Mouse (Mus musculus) layer of hippocampus, adult 18-20 months (tissue): ENCODE data around the gene Cacna2d2. TPM values are rescaled to one million over a fixed set of nuclear protein-coding genes. Genes with fewer than 3 reads are reported as not detected.

Experiments
- DNase-seq, 2 experiments: peaks; one replicate each; pipeline ENCODE4 v3.0.0; 2022; ENCODE audit warnings: low spot score in 2 of 2
- total RNA-seq, 2 experiments: library from RNA; stranded (reverse); gene quantifications; 2 replicates each; pipeline ENCODE4 v1.2.3; 2021

Cacna2d2 gene
- total RNA-seq, 2 experiments from 2014 or later: 15.1 to 17.7 TPM

DNA sequence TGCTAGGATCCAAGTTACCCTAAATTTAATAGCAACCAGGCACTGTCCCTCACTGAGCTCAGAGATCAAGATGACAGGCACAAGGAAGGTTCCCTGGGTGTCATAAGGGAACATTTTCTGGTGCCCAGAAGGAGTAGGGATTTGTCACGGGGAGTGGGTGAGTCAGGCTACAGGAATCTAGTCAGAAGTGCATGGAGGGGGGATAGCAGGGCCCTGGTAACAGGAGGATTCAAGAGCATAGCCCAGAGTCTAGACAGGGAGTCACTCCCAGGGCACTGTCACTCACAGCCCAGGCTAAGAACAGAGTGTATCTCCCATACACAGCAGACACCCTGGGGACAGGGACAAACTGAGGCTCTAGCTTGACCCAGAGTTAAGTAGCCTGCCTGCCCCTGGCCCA lies 94.1 kb downstream of the Cacna2d2 start:
- DNase-seq: no peak

DNA sequence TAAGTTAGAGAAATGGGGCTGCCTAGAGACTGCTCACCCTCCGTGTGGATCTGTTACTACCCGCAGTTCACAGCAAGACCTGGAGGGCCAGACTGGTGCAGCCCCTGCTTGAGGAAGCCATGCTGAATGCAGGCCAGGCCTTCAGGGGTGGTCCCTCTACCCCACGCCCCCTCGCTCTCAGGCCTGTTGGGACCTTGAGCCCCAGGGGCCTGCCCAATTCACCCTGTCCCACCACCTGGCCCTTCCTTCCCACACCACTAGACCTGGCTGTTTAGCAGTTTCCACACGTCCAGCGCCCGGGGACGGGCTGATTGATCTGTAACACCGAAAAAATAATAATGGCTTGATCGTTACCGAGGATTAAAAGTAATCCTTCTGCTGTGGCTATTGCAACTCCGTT lies 94.8 kb downstream of the Cacna2d2 start:
- no peak for DNase-seq

DNA sequence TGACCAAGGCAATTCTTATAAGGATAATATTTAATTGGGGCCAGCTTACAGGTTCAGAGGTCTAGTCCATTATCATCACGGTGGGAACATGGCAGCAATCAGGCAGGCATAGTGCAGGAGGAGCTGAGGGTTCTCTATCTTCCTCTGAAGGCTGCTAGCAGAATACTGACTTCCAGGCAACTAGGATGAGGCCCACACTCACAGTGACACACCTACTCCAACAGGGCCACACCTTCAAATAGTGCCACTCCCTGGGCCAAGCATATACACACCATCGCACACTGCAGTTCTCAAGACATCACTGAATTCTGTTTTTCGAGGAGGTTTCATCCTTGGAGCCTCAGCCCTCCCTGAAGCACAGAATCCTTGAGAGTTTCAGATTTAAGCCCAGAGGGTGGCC lies 96.9 kb downstream of the Cacna2d2 start:
- DNase-seq: no peak

DNA sequence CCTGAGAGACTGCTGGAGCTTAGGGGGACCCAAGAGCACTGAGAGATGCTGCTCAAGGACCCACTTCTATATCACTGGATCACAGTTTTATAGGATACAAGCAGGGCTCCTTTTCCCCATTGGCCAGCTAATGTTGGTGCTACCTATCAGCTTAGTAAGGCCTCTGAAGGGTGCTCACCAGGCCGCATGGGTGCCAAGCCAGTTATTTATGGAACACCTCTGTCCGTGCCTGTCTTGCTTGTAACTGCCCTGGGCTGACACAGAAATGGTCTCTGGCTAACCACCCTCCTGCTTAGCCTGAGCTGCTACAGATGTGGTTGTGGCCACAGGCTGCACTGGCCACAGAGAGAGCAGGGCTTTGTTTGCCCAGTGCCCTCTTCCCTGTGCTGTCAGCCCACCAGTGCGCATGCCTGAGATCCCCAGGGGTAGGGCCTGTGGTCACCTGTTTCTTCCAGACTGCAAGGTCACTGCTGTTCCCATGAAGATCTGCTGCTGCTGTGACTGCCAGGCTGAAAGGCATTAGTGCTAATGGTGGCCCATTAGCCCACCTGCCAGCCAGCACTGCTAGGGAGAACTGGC lies 101.4 kb downstream of the Cacna2d2 start:
- no peak for DNase-seq

DNA sequence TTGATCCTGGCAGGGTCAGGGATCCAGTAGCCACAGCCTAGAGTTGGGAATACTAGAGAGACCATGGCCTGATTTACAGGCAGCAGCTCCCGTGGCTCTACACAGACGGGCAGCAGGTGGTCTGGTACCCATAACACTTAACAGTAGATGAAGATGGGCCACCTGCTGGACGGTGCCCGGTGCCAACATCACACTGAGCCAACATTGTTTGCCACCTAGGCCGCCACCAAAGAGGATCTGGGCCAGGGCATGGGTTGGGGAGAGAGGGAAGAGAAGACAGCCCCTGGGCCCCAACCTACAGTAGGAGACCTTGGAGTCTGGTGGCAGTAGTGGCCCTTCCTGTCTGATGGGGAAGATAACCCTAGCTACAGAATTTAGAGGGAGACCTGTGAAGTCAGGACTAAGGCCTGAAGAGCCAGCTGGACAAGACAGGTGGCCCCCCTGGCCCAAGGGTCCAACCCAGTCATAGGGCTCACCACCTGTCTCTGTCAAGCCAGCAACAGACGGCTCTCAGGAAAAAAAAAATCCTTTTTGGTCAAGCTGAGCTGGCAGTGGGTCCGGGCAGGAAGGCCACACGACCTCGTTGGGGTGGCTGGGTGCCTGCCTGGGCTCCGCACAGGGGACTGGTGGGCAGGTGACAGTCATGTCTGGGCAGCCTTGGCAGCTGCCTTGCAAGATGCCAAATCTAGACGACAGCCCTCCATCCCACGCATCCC lies 102.9 kb downstream of the Cacna2d2 start:
- DNase-seq: no peak

DNA sequence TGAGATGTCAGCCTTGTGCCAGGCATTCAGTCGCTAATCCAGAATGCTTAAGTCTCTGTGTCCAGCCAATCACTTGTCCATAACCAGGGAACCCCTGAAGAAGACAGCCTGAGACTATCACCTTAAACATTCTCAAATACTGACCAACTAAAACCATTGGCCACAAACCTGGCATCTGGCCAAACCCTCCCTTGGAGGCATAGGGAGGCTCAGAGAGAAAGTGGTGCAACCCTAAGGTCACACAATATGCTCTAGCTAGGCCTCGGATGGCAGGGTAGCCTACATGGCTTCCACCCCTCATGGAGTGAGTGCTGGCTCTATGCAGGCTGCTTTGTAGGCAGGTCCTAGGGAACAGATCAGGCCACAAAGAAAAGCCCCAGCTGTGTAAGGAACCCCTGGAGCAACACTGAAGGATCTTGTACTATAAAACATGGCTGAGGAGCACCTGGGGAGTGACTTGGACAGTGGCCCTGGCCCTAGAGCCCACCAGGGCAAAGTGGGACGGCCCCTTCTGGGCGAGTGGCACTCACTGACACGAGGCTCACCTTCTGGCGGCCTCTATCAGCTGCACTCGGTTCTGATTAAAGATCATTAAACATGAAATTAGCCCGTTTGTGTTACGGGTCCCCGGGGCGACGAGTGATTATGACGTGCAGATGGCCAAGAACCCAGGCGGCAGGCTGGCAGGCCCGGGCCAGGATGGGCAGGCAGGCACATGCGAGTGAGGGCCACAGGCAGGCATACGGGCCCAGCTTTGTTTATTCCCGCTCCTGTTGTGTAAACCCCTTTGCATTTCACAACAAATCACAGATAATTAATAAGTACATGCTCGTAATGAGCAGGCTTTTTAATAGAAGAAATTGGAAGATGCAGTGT lies 105.5 kb downstream of the Cacna2d2 start:
- DNase-seq: no peak

DNA sequence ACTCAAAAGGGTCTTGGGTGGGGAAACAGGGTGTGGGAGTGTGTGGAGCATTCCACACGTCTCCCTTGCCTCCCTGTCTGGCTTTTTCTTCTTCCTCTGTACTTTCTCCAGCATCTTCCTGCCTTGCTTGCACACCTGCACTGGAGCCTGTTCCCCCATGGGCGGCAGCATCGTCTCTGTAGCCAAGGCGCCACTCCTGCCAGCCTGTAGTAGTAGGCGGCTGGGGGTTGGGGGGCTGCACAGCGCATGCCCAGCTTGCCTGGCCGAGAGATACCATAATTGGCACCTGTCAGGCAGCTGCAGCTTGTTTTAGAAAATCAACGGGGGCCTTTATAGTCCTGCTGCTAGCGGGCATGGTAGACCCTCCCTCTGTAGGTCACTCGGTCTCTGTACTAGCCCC lies 108.9 kb downstream of the Cacna2d2 start:
- DNase-seq: peak; percentile 63 to 74

DNA sequence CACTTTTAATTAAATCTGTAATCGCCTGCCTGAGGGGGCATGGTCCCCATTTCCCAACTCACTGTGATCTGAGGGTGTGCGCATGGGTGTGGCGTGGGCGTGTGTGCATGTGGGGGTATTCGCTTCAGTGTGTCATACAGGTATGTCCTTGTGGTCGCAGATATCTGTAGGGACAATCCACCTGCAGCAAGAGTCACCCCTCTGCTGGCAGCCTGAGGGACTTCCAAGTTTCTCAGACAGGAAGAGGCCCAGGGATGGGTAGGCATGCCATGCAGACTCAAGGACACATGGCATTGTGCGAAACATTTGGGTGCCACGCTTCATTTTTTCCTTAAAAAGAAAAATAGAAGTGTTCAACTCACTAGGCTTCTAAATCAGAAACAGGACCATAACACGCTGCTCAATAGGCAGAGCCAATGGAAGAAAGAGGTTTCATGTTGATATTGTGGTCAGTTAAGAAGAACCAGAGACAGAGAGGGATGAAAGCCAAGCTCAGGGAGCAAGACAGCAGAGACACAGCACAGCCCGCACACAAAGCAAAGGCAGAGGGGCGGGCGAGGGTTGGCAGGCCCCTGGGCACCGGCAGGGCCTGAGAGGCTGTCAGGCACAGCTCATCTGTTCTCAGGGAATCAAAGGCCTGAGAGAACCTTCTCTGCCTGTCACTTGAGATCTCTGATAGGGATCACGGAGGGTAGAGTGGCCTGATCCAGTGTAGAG lies 111.1 kb downstream of the Cacna2d2 start:
- no peak for DNase-seq

DNA sequence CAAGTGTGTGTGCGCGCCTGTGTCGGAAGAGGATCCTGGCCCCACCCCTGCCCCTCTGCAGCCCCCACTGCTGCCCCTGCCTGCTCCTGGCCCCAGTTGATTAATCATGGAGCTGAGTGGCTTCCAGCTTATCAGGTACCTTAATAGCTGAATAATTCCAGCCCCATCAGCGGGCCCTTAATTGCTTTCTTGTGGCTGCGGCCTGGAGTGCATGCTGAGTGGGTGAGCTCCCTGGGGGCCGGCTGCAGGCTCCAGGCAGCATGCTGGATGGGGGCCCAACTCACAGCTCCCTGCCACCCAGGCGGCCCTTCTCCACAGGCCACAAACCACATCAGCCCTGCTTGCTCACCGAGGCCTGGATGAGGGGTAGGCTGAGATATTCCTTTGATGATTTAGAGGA lies 112.0 kb downstream of the Cacna2d2 start:
- DNase-seq: no peak

DNA sequence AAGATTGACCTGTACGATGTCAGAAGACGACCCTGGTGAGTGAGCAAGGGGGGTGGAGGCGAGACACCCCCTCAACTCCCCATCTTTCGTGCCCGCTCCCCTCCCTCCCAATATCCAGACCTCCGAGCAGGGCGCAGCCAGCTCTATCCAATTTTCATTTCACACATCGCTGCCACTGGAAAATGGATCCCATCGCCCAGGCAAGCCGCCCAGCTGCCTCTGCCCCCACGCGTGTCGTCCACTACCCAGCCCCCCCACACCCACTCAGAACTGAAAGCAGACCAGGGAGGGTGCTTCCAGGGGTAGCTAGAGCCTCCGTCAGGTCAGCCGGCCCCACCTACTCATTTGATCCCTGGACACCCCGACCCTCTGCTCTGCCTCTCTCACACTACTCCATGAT lies 112.9 kb downstream of the Cacna2d2 start:
- DNase-seq: no peak

DNA sequence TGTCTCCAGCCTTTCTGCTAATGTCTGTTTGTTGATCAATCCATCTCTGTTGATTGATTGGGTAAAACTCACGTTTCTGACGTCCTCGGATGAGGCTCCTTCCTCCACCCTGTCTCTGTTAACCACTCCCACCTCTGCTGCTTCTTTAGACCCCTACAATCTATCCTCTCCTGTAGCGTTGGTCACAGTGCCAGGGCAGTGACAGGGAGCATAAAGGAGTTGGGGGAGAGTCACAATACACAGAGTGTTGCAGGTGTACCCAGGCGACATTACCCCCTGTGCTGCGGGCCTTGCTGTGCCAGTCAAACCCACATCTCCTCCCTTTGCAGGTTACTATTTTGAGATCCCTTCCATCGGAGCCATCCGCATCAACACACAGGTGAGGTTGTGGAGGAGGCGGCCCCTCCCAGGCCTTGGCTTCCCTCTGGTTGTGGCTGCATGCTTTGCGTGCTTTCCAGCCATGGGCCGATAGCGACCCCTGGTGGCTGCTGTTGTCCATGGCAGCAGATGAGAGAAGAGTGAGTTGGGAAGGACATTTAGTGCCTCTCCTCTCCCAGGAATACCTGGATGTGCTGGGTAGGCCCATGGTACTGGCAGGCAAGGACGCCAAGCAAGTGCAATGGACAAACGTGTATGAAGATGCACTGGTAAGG lies 115.0 kb downstream of the Cacna2d2 start:
- peak; percentile 77 to 86 for DNase-seq

DNA sequence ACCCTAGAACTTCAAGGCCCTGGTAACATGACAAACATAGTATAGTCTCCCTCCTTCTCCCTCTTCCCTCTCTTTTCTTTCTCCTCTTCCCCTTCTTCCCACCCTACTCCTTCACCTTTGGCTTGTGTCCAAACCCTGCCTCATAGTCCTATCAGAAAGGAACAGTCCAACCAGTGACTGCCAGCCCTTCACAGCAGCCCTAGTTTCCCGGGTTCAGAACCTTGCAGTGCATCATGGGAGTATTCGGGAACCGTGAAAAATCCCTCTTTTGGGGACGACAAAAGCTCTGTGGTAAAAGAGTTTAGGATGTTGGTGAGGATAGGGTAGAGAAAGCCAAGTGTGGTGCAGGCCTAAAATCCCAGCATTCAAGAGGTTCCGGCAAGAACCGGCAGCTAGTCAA lies 120.9 kb downstream of the Cacna2d2 start:
- no peak for DNase-seq

DNA sequence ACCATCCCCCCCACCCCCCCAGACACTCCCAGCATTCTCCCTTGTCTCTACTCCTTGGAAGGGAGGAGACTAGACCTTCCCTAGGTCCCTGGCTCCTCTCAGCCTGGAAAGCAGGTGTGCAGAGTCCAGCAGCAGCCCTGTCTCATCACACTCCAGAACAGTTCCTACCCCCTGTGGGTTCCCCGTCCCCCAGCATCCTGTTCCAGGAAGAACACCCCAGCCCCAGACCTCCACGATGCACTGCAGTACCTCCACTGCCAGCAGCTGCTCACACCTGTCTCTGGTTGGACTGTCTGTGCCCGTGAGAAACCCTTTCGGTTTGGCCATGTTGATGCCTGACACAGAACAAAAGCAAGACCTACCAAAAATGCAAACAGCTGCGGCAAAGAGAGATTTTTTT lies 121.8 kb downstream of the Cacna2d2 start:
- no peak for DNase-seq

DNA sequence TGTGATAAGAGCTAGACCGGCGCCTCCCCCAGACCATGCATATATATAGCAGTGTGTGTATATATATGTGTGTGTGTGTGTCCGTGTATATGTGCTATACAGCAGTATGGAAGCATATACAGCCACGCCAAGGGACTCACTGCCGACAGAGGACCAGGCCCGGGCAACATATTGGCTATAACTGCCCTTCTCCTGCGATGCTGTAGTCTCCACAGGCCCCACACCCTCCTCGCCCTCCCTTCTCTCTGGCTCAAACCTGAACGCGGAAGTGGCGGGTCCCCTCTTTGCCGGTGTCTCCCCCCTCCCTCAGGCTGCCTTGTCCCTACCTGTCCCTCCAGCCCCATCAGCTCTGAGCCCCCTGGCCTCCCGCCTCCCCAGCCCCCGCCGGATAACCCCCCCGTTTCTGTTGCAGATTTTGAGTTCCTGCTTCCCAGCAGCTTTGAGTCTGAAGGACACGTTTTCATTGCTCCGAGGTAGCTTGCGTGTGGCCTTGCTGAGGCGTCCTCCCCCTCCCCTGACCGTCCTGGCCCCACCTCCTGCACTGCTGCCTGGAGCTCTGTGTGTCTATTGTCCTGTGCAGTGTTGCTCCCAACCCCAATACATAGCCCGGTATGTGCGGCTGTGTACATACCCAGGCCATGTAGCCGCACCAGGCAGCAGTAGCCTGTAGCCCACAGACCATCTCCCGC lies 122.4 kb downstream of the Cacna2d2 start:
- no peak for DNase-seq

DNA sequence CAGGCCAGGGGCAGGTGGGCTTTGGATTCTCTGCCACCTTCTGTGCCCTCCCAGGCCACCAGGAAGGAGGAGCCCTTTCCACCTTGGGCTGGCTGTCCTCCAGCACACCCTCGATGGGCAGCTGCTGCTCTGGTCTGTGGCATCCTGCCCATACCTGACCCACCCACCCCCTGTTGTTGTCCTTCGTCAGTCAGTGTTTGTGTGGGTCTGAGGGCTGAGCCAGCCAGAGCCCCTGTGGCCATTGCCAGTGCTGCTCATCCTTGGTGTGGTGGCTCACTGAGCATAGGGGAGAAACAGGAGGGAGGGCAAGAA lies 122.9 kb downstream of the Cacna2d2 start:
- no peak for DNase-seq

DNA sequence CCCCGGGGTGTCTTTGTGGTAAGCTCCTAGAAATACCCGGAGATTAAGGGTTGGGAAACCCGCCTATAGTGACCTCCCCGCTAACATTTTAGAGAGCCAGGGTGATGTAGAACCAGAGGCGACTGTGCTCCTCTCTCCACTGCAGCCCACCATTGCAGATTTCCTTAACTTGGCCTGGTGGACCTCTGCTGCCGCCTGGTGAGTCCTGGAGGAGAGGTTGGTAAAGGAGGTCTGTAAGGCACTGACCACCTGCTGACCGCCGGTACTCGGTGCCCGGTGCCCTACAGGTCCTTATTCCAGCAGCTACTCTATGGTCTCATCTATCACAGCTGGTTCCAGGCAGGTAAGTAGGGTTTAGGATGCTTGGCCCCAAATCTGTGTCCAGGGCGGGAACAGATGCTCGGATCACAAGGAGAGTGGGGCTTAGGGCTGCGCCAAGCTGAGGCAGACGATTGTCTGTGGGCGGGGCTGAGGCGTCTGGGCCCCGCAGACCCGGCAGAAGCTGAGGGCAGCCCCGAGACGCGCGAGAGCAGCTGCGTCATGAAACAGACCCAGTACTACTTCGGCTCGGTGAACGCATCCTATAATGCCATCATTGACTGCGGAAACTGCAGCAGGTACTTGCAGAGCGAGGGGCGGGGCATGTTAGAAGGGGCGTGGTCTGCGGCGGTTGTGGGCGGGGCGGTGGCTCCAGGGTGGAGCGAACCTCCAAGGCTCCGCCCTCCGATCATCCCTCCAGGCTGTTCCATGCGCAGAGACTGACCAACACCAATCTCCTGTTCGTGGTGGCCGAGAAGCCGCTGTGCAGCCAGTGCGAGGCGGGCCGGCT lies 127.0 kb downstream of the Cacna2d2 start:
- DNase-seq: peak in 1 of 2 experiments; percentile 50

DNA sequence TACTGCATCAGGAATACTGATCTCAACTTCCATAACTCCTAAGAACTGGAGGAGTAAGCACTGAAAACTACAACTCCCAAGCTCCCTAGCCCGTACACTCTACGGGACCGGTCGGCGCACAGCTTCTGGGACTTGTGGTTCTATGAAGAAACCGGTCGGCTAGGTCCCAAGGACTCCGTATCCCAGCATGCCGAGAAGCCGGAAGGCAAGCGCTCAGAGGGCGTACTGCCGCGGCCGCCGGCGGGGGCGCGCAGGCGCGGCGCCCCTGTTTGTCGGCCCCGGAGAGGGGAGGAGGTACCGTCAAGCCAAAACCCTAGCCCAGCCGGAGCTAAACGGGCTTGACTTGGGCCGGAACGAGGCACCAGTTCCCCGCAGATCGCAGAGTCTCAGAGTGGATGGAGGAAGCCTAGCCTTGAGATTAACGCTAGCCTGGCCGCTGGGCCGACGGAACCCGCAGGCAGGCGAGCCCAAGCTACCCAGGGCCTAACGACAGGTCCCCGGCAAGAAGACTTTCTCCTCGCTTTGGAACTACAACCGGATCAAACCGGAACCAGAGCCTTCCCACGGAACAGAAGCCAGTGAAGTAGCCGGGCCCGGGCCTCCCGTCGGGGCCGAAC lies 134.5 kb downstream of the Cacna2d2 start, which contains the start of gene Tmem115:
Gene Tmem115, plus strand, starts transcription at position 155 of the 617 bp plus-strand sequence.
- DNase-seq: peak; percentile 95 to 98

DNA sequence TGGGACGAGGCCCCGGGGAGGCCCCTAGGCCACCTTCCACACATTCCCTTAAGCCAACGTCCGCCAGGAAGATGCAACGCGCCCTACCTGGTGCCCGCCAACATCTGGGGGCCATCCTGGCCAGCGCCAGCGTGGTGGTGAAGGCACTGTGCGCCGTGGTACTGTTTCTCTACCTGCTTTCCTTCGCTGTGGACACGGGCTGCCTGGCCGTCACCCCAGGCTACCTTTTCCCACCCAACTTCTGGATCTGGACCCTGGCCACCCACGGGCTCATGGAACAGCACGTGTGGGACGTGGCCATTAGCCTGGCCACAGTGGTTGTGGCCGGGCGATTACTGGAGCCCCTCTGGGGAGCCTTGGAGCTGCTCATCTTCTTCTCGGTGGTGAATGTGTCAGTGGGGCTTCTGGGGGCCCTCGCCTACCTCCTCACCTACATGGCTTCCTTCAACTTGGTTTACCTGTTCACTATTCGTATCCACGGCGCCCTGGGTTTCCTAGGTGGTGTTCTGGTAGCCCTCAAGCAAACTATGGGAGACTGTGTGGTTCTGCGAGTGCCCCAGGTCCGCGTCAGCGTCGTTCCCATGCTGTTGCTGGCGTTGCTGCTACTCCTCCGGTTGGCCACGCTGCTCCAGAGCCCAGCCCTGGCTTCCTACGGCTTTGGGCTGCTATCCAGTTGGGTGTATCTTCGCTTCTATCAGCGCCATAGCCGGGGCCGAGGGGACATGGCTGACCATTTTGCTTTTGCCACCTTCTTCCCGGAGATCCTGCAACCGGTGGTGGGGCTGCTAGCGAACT lies 135.2 kb downstream of the Cacna2d2 start:
- DNase-seq: no peak
